Comparison of ENCODE assay signal across 32 mouse cellular contexts in the genomic region with DNA sequence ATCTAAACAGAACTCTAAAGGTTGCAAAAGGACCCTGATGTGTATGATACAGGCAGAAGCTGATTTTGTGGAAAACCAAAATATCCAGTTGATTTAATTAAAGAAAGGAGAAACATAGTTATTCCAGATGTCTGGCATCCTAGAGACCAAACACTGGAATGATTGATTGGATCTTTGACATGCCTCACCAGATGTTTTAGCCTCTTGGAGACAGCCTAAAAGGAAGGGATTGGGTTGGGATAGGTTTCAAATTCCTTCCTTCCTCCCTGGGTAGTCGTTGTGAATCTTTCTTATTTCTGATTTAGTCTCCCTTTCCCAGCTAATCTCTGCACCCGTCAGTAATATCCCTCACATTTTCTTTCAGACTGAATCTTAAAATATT.
DNase-seq lines count a peak whose midpoint lies in the region; ATAC-seq and TF ChIP-seq lines count a peak whose summit lies in the region.
"Had no signal": no experiment of that assay in that cellular context is flagged by ENCODE, and none has a peak within 500 bp of the region (broad histone marks: within the 10 kb centered on the region; RNA-seq: fewer than 3 reads in every experiment).

No protein-coding gene starts in this region.

- no peak overlapping the region for H3K9ac ChIP-seq in stomach, embryonic 14.5 days (replicated peaks; ENCODE audit: low read depth, low read length)
- no peak overlapping the region for H3K9ac ChIP-seq in stomach, postnatal 0 days (ENCODE audit: low read length)
- no peak overlapping the region for H3K9ac ChIP-seq in embryonic facial prominence, embryonic 14.5 days (ENCODE audit: low read depth, low read length)
- no peak overlapping the region for H3K9ac ChIP-seq in forebrain, embryonic 14.5 days (ENCODE audit: low read length)
- H3K9ac ChIP-seq: embryonic facial prominence, embryonic 13.5 days; forebrain, embryonic 13.5 days; heart, embryonic 13.5 days; hindbrain, embryonic 15.5 days; kidney, embryonic 15.5 days; limb, embryonic 12.5 days; liver, embryonic 12.5 days; liver, postnatal 0 days; neural tube, embryonic 13.5 days had no signal

- WGBS in stomach, embryonic 14.5 days, result 22% methylated on average over 2 of the region's 2 CpGs
- 33% methylated on average over 2 of the region's 2 CpGs for WGBS in stomach, postnatal 0 days
- WGBS in embryonic facial prominence, embryonic 14.5 days, result 9% methylated on average over 2 of the region's 2 CpGs
- WGBS in forebrain, embryonic 14.5 days, result 29% methylated on average over 2 of the region's 2 CpGs

- DNase-seq in stomach, postnatal 0 days (ENCODE audit: low spot score), result no peak
- peak; percentile 48 for DNase-seq in embryo, embryonic 10 days (ENCODE audit: low spot score)
- DNase-seq in embryonic facial prominence, embryonic 14.5 days (ENCODE audit: low spot score), result peak; percentile 73
- DNase-seq in skeletal muscle tissue, adult 2 months (ENCODE audit: low read depth, low spot score), result peak; percentile 41
- DNase-seq in heart, postnatal 14 days, result no peak
- no peak for DNase-seq in forebrain, embryonic 14.5 days (ENCODE audit: low spot score)
- DNase-seq in frontal cortex, postnatal 10 days (ENCODE audit: low spot score in 2 of 2), result no peak
- DNase-seq: adrenal gland, postnatal 14 days; cerebellum, adult 11 months; cerebellum, adult 9-10 months; cerebellum, postnatal 36 days; gastrocnemius, postnatal 10 days; heart, postnatal 10 days; kidney, adult 18-20 months; kidney, postnatal 25 days; liver, postnatal 0 days; lung, postnatal 14 days; right cerebral cortex, postnatal 14 days; spleen, adult 18-20 months had no signal

- H3K27ac ChIP-seq in stomach, embryonic 14.5 days (ENCODE audit: low read length), result peak overlapping the region; percentile 4; the same call in 1 of the 2 replicates
- H3K27ac ChIP-seq in stomach, postnatal 0 days (replicated peaks), result no peak overlapping the region
- peak overlapping the region; percentile 52; the same call in 1 of the 2 replicates for H3K27ac ChIP-seq in embryonic facial prominence, embryonic 14.5 days (replicated peaks; ENCODE audit: low read depth, low read length)
- no peak overlapping the region for H3K27ac ChIP-seq in forebrain, embryonic 14.5 days (ENCODE audit: low read depth, low read length)
- H3K27ac ChIP-seq: embryonic facial prominence, embryonic 13.5 days; forebrain, embryonic 13.5 days; heart, embryonic 13.5 days; hindbrain, embryonic 10.5 days; hindbrain, embryonic 15.5 days; kidney, embryonic 15.5 days; limb, embryonic 12.5 days; liver, embryonic 12.5 days; neural tube, embryonic 13.5 days had no signal

- no peaks in the 10 kb centered on the region for H3K9me3 ChIP-seq in stomach, embryonic 14.5 days (ENCODE audit: control insufficient read depth, low read depth, low read length)
- no peaks in the 10 kb centered on the region for H3K9me3 ChIP-seq in stomach, postnatal 0 days (ENCODE audit: control insufficient read depth, low read length)
- no peaks in the 10 kb centered on the region for H3K9me3 ChIP-seq in embryonic facial prominence, embryonic 14.5 days (ENCODE audit: control insufficient read depth, low read length)
- no peaks in the 10 kb centered on the region for H3K9me3 ChIP-seq in forebrain, embryonic 14.5 days (replicated peaks; ENCODE audit: control insufficient read depth, low read length)
- H3K9me3 ChIP-seq: embryonic facial prominence, embryonic 13.5 days; forebrain, embryonic 13.5 days; G1E; heart, embryonic 13.5 days; hindbrain, embryonic 10.5 days; hindbrain, embryonic 15.5 days; kidney, embryonic 15.5 days; limb, embryonic 12.5 days; liver, embryonic 12.5 days; neural tube, embryonic 13.5 days had no signal

- no peak for TF ChIP-seq EP300 in stomach, postnatal 0 days (optimal IDR thresholded peaks at IDR 0.05)

- ATAC-seq in stomach, embryonic 14.5 days (ENCODE audit: insufficient number of reproducible peaks, insufficient read depth, low FRiP score, low read depth), result no peak
- no peak for ATAC-seq in stomach, postnatal 0 days (ENCODE audit: low FRiP score, low TSS enrichment)
- 0 out of 2 replicates have a peak, but pooled peaks have one; percentile 51 for ATAC-seq in embryonic facial prominence, embryonic 14.5 days (ENCODE audit: low read depth)
- ATAC-seq in forebrain, embryonic 14.5 days, result no peak
- ATAC-seq: forebrain, embryonic 13.5 days; liver, embryonic 12.5 days; liver, postnatal 0 days; Patski had no signal

- H3K4me1 ChIP-seq in stomach, embryonic 14.5 days (ENCODE audit: control insufficient read depth, insufficient read depth, low read length), result peaks cover 6% of the 10 kb centered on the region; the same call in 1 of the 2 replicates
- H3K4me1 ChIP-seq in stomach, postnatal 0 days (replicated peaks; ENCODE audit: control insufficient read depth, insufficient read depth), result no peaks in the 10 kb centered on the region
- H3K4me1 ChIP-seq in embryonic facial prominence, embryonic 14.5 days (ENCODE audit: control insufficient read depth, insufficient read depth, low read length), result peaks cover 27% of the 10 kb centered on the region
- H3K4me1 ChIP-seq in forebrain, embryonic 14.5 days (ENCODE audit: control insufficient read depth, insufficient read depth, low read length), result 0 out of 2 replicates have a peak, but pooled peaks cover 2% of the 10 kb centered on the region
- H3K4me1 ChIP-seq: forebrain, embryonic 13.5 days; heart, embryonic 13.5 days; hindbrain, embryonic 10.5 days; hindbrain, embryonic 15.5 days; kidney, embryonic 15.5 days; limb, embryonic 12.5 days; liver, embryonic 12.5 days; neural tube, embryonic 13.5 days had no signal

- H3K4me2 ChIP-seq in stomach, embryonic 14.5 days (replicated peaks; ENCODE audit: low read depth, low read length), result no peak overlapping the region
- no peak overlapping the region for H3K4me2 ChIP-seq in stomach, postnatal 0 days (replicated peaks; ENCODE audit: low read depth)
- H3K4me2 ChIP-seq in embryonic facial prominence, embryonic 14.5 days (ENCODE audit: low read depth, low read length), result peak overlapping the region; percentile 10; the same call in 1 of the 2 replicates
- no peak overlapping the region for H3K4me2 ChIP-seq in forebrain, embryonic 14.5 days (ENCODE audit: low read length)
- H3K4me2 ChIP-seq: forebrain, embryonic 13.5 days; heart, embryonic 13.5 days; hindbrain, embryonic 15.5 days; kidney, embryonic 15.5 days; limb, embryonic 12.5 days; liver, embryonic 12.5 days; midbrain, embryonic 11.5 days; neural tube, embryonic 13.5 days had no signal

- no peaks in the 10 kb centered on the region for H3K27me3 ChIP-seq in stomach, embryonic 14.5 days (ENCODE audit: control insufficient read depth, insufficient read depth, low read length)
- H3K27me3 ChIP-seq in stomach, postnatal 0 days (ENCODE audit: control insufficient read depth, insufficient read depth, low read length), result no peaks in the 10 kb centered on the region
- H3K27me3 ChIP-seq in embryonic facial prominence, embryonic 14.5 days (replicated peaks; ENCODE audit: control insufficient read depth, insufficient read depth, low read length), result no peaks in the 10 kb centered on the region
- no peaks in the 10 kb centered on the region for H3K27me3 ChIP-seq in forebrain, embryonic 14.5 days (replicated peaks; ENCODE audit: control insufficient read depth, insufficient read depth, low read length)
- H3K27me3 ChIP-seq: embryonic facial prominence, embryonic 13.5 days; forebrain, embryonic 13.5 days; heart, embryonic 13.5 days; hindbrain, embryonic 15.5 days; kidney, embryonic 15.5 days; limb, embryonic 12.5 days; liver, embryonic 12.5 days; neural tube, embryonic 13.5 days; Patski had no signal

- no peak overlapping the region for H3K4me3 ChIP-seq in stomach, embryonic 14.5 days (ENCODE audit: low read depth, low read length)
- no peak overlapping the region for H3K4me3 ChIP-seq in stomach, postnatal 0 days (ENCODE audit: low read depth, low read length)
- no peak overlapping the region for H3K4me3 ChIP-seq in embryonic facial prominence, embryonic 14.5 days (ENCODE audit: low read depth, low read length)
- H3K4me3 ChIP-seq in forebrain, embryonic 14.5 days (ENCODE audit: low read depth, low read length), result no peak overlapping the region
- H3K4me3 ChIP-seq: embryonic facial prominence, embryonic 13.5 days; forebrain, embryonic 13.5 days; heart, embryonic 13.5 days; hindbrain, embryonic 10.5 days; hindbrain, embryonic 15.5 days; kidney, embryonic 15.5 days; limb, embryonic 12.5 days; liver, embryonic 12.5 days; neural tube, embryonic 13.5 days had no signal

- TF ChIP-seq CTCF in stomach, postnatal 0 days (IDR thresholded peaks at IDR 0.05; ENCODE audit: low read depth), result no peak

- H3K36me3 ChIP-seq in stomach, embryonic 14.5 days (ENCODE audit: control insufficient read depth, insufficient read depth, low read length), result no peaks in the 10 kb centered on the region
- no peaks in the 10 kb centered on the region for H3K36me3 ChIP-seq in stomach, postnatal 0 days (ENCODE audit: control insufficient read depth, insufficient read depth, low read length)
- H3K36me3 ChIP-seq in embryonic facial prominence, embryonic 14.5 days (ENCODE audit: control insufficient read depth, insufficient read depth, low read length), result no peaks in the 10 kb centered on the region
- no peaks in the 10 kb centered on the region for H3K36me3 ChIP-seq in forebrain, embryonic 14.5 days (ENCODE audit: control insufficient read depth, insufficient read depth, low read length)
- H3K36me3 ChIP-seq: embryonic facial prominence, embryonic 13.5 days; G1E; heart, embryonic 13.5 days; hindbrain, embryonic 10.5 days; hindbrain, embryonic 15.5 days; kidney, embryonic 15.5 days; limb, embryonic 12.5 days; liver, embryonic 12.5 days; neural tube, embryonic 13.5 days had no signal

- intact Hi-C loops in heart, postnatal 14 days (cut with DNase I), result no loop called here

Comparison
In these comparisons a context has a peak if more than half of its experiments do, and no peak if none do; other contexts are left out.
1. H3K27ac ChIP-seq: peak in stomach, embryonic 14.5 days (single experiment) and embryonic facial prominence, embryonic 14.5 days (single experiment); none in stomach, postnatal 0 days (single experiment) and forebrain, embryonic 14.5 days (single experiment).
2. DNase-seq: peak in embryo, embryonic 10 days (single experiment), embryonic facial prominence, embryonic 14.5 days (single experiment) and skeletal muscle tissue, adult 2 months (single experiment); none in stomach, postnatal 0 days (single experiment), heart, postnatal 14 days (0 of 2), forebrain, embryonic 14.5 days (single experiment) and frontal cortex, postnatal 10 days (0 of 2).